Comparison of ENCODE assay signal across 16 mouse cellular contexts in the genomic region with DNA sequence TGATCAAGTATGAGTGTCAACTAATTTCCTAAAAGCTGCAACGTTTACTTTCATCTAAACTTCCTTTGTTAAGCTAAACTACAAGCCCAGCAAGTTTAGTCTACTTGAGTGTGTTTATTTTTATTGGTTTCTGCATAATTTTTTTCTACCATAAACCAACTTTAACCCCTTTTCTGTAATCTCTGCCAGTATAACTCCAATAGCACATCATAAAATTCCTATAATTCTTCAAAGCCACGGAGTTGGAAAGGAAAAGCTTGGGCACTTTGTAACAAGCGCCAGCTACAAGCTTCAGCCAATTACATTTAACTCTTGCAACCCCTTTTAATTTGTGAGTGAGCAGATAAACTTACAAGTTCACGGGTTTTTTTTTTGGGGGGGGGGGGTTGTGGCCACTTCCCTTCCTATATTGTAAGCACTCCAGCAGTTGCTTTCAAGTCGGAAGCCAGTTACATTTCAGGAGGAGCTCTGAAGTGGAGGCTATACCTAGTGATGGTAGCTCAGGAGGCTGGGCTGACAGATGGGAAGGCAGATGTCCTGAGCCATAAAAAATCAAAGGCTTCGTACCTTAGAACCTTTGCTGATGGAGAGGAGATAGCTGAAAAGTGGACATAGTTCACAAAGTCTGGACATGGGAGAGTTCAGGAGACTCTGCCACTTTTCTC. TPM values are rescaled to one million over a fixed set of nuclear protein-coding genes. Genes with fewer than 3 reads are reported as not detected.
DNase-seq lines count a peak whose midpoint lies in the region; ATAC-seq and TF ChIP-seq lines count a peak whose summit lies in the region.
"Had no signal": no experiment of that assay in that cellular context is flagged by ENCODE, and none has a peak within 500 bp of the region (broad histone marks: within the 10 kb centered on the region; RNA-seq: fewer than 3 reads in every experiment).

No protein-coding gene starts in this region.

- no peak overlapping the region for H3K4me3 ChIP-seq in layer of hippocampus, adult 2 months
- no peak overlapping the region for H3K4me3 ChIP-seq in midbrain, embryonic 10.5 days
- H3K4me3 ChIP-seq in midbrain, embryonic 16.5 days (ENCODE audit: low read depth, low read length), result no peak overlapping the region
- H3K4me3 ChIP-seq: embryonic facial prominence, embryonic 13.5 days; forebrain, embryonic 10.5 days had no signal

- H3K36me3 ChIP-seq in midbrain, embryonic 10.5 days, result peaks cover 37% of the 10 kb centered on the region
- no peaks in the 10 kb centered on the region for H3K36me3 ChIP-seq in midbrain, embryonic 16.5 days (ENCODE audit: control insufficient read depth, insufficient read depth, low read length)
- H3K36me3 ChIP-seq: embryonic facial prominence, embryonic 13.5 days had no signal

- 79% methylated on average over 6 of the region's 6 CpGs for WGBS in midbrain, embryonic 10.5 days
- WGBS in midbrain, embryonic 16.5 days, result 74% methylated on average over 6 of the region's 6 CpGs

- DNase-seq in heart, adult 11 months, result peak; percentile 41
- no peak for DNase-seq in heart, postnatal 25 days (ENCODE audit: low spot score)
- DNase-seq in layer of hippocampus, adult 2 months (ENCODE audit: low spot score in 2 of 2), result no peak
- no peak for DNase-seq in layer of hippocampus, postnatal 14 days (ENCODE audit: low spot score in 2 of 2)
- no peak for DNase-seq in midbrain, embryonic 10.5 days (ENCODE audit: low spot score)
- DNase-seq in thymus, postnatal 14 days, result no peak
- DNase-seq: B cell, adult 2 months; cerebellum, adult 11 months; heart, postnatal 10 days; kidney, postnatal 14 days; right cerebral cortex, postnatal 25 days; thymus, postnatal 36 days had no signal

- intact Hi-C loops in heart, postnatal 25 days (cut with DNase I), result no loop called here

- H3K27me3 ChIP-seq in midbrain, embryonic 10.5 days (ENCODE audit: low read depth, poor library complexity, severe bottlenecking), result no peaks in the 10 kb centered on the region
- H3K27me3 ChIP-seq in midbrain, embryonic 16.5 days (ENCODE audit: control insufficient read depth, insufficient read depth, low read depth, low read length), result no peaks in the 10 kb centered on the region
- H3K27me3 ChIP-seq: embryonic facial prominence, embryonic 13.5 days had no signal

- no peak for ATAC-seq in midbrain, embryonic 16.5 days

- no peak overlapping the region for H3K4me2 ChIP-seq in midbrain, embryonic 16.5 days (ENCODE audit: low read length)
- H3K4me2 ChIP-seq: embryonic facial prominence, embryonic 13.5 days; midbrain, embryonic 11.5 days had no signal

- no peaks in the 10 kb centered on the region for H3K9me3 ChIP-seq in midbrain, embryonic 10.5 days (replicated peaks)
- H3K9me3 ChIP-seq in midbrain, embryonic 16.5 days (replicated peaks; ENCODE audit: control insufficient read depth, low read length, poor library complexity, severe bottlenecking), result no peaks in the 10 kb centered on the region
- H3K9me3 ChIP-seq: embryonic facial prominence, embryonic 13.5 days; forebrain, embryonic 10.5 days had no signal

- TF ChIP-seq CTCF in layer of hippocampus, adult 2 months (conservative IDR thresholded peaks at IDR 0.05), result no peak

- H3K27ac ChIP-seq in layer of hippocampus, adult 2 months, result peak overlapping the region; percentile 85
- peak overlapping the region; percentile 55; the same call in 1 of the 2 replicates for H3K27ac ChIP-seq in midbrain, embryonic 10.5 days (replicated peaks)
- H3K27ac ChIP-seq in midbrain, embryonic 16.5 days (ENCODE audit: low read length), result no peak overlapping the region
- H3K27ac ChIP-seq: embryonic facial prominence, embryonic 13.5 days; forebrain, embryonic 10.5 days had no signal

- peaks cover 75% of the 10 kb centered on the region for H3K4me1 ChIP-seq in midbrain, embryonic 10.5 days
- peaks cover 3% of the 10 kb centered on the region; the same call in 1 of the 2 replicates for H3K4me1 ChIP-seq in midbrain, embryonic 16.5 days (ENCODE audit: control insufficient read depth, insufficient read depth, low read length)

- no peak overlapping the region for H3K9ac ChIP-seq in midbrain, embryonic 16.5 days (ENCODE audit: low read depth, low read length)
- H3K9ac ChIP-seq: embryonic facial prominence, embryonic 13.5 days had no signal

RNA-seq across cellular contexts. Expression of gene Zeb2, which starts 46.5 kb away (rescaled TPM):
- total RNA-seq in heart, postnatal 25 days (2021), result 10 to 100 TPM; 57.4 to 60.3 TPM
- 100 to 1,000 TPM; 430 to 443 TPM for total RNA-seq in layer of hippocampus, adult 2 months (2021)
- total RNA-seq in layer of hippocampus, postnatal 14 days (2021), result 100 to 1,000 TPM; 345 to 384 TPM
- polyA plus RNA-seq in midbrain, embryonic 10.5 days (2016; fragmentation: Nextera tagmentation; extraction: Ambion mirVana), result 48.7 and 60.6 TPM in 2 replicates
- polyA plus RNA-seq in midbrain, embryonic 16.5 days (2015; fragmentation: Nextera tagmentation; extraction: Ambion mirVana), result 24.6 and 26.7 TPM in 2 replicates

Comparison
In these comparisons a context has a peak if more than half of its experiments do, and no peak if none do; other contexts are left out.
1. RNA of gene Zeb2, which starts 46.5 kb away (total RNA-seq): 430 to 443 TPM in layer of hippocampus, adult 2 months and 345 to 384 TPM in layer of hippocampus, postnatal 14 days; 57.4 to 60.3 TPM in heart, postnatal 25 days; every median in the first group is over 4 times any median in the second.